Mouse (Mus musculus) small intestine, adult 2 months (tissue): Measurements from ENCODE around the gene Klhdc4. TPM values are rescaled to one million over a fixed set of nuclear protein-coding genes. Genes with fewer than 3 reads are reported as not detected.

Source experiments
- H3K27ac ChIP-seq: fragments of 200-500 bp; 2 replicates; pipeline ENCODE4 v1.5.1; 2012; ENCODE audit warnings: low read depth, low read length, control low read depth, inconsistent platforms; ENCODE audit not compliant: insufficient read depth
- H3K27me3 ChIP-seq: fragments of 200-500 bp; 2 replicates; pipeline ENCODE4 v1.6.1; 2012; ENCODE audit warnings: mild to moderate bottlenecking, moderate library complexity, low read length, inconsistent platforms; ENCODE audit not compliant: control insufficient read depth, insufficient read depth
- H3K36me3 ChIP-seq: fragments of 200-500 bp; 2 replicates; pipeline ENCODE4 v1.6.1; 2012; ENCODE audit warnings: mild to moderate bottlenecking, low read length, control low read depth, inconsistent platforms; ENCODE audit not compliant: control insufficient read depth, insufficient read depth
- H3K4me1 ChIP-seq: fragments of 200-500 bp; 2 replicates; pipeline ENCODE4 v1.6.1; 2012; ENCODE audit warnings: low read length, inconsistent platforms, mixed read lengths; ENCODE audit not compliant: control insufficient read depth, insufficient read depth, insufficient read length
- H3K4me3 ChIP-seq: fragments of 200-500 bp; 2 replicates; pipeline ENCODE4 v1.5.1; 2012; ENCODE audit warnings: low read depth, mild to moderate bottlenecking, control low read depth, inconsistent platforms, low read length, moderate library complexity
- CTCF ChIP-seq: fragments of 200-500 bp; IDR thresholded peaks from 2 replicates; pipeline ENCODE4 v1.5.1; 2012; ENCODE audit warnings: low read depth, mild to moderate bottlenecking, control low read depth, inconsistent platforms, low read length, moderate library complexity, mixed read lengths; ENCODE audit not compliant: insufficient replicate concordance, insufficient read length; ENCODE audit errors: extremely low read depth
- POLR2A ChIP-seq: fragments of 200-500 bp; IDR thresholded peaks from 2 replicates; pipeline ENCODE4 v1.6.1; 2012; ENCODE audit warnings: low read depth, mild to moderate bottlenecking, control low read depth, inconsistent platforms, low read length, moderate library complexity
- WGBS: fragments of 180-500 bp; shearing (Covaris S2); methylation state at CpG from one replicate; pipeline ENCODE4 v1.1.7; 2018; 5-methylcytosine and 5-hydroxymethylcytosine counted together
- polyA plus RNA-seq: library from polyadenylated mRNA; depleted of rRNA; stranded (reverse); fragments of >200 nt; gene quantifications from 2 replicates; pipeline ENCODE4 v1.2.3, GENCODE M21; 2012

The Klhdc4 gene
- polyA plus RNA-seq, 1 experiment = 10.8 TPM

- 89% methylated on average over 2 of the region's 2 CpGs for WGBS
- H3K27ac ChIP-seq = no peak overlapping the region
- H3K4me1 ChIP-seq = no peaks in the 10 kb centered on the region
- no peaks in the 10 kb centered on the region for H3K27me3 ChIP-seq
- H3K36me3 ChIP-seq = no peaks in the 10 kb centered on the region
- no peak overlapping the region for H3K4me3 ChIP-seq
- TF ChIP-seq CTCF (no peak), POLR2A (no peak)
Measured at GRCm38 (mm10) chr8:121769621-121770020, 59.7 kb downstream of the Klhdc4 start.

GRCm38 (mm10) chr8:121769095-121769494 is 60.3 kb downstream of the Klhdc4 start:
- Histone ChIP-seq H3K4me3 (no peak overlapping the region), H3K27me3 (no peaks in the 10 kb centered on the region), H3K36me3 (no peaks in the 10 kb centered on the region), H3K27ac (no peak overlapping the region), H3K4me1 (no peaks in the 10 kb centered on the region)
- TF ChIP-seq CTCF (no peak), POLR2A (no peak)
- WGBS = 45% methylated on average over 3 of the region's 3 CpGs

GRCm38 (mm10) chr8:121765594-121766138 is 63.7 kb downstream of the Klhdc4 start:
- WGBS = 79% methylated on average over 7 of the region's 7 CpGs

GRCm38 (mm10) chr8:121763700-121764013 is 65.7 kb downstream of the Klhdc4 start:
- H3K27ac ChIP-seq = no peak overlapping the region
- TF ChIP-seq POLR2A (no peak), CTCF (no peak)
- WGBS = 72% methylated on average over 9 of the region's 9 CpGs
- H3K4me3 ChIP-seq = no peak overlapping the region
- no peaks in the 10 kb centered on the region for H3K4me1 ChIP-seq
- H3K36me3 ChIP-seq = no peaks in the 10 kb centered on the region
- H3K27me3 ChIP-seq = no peaks in the 10 kb centered on the region

More at GRCm38 (mm10) chr8:121765594-121766138, 63.7 kb downstream of the Klhdc4 start:
- Histone ChIP-seq H3K27ac (no peak overlapping the region), H3K36me3 (no peaks in the 10 kb centered on the region), H3K4me3 (no peak overlapping the region), H3K27me3 (no peaks in the 10 kb centered on the region), H3K4me1 (no peaks in the 10 kb centered on the region)
- no peak for TF ChIP-seq CTCF
- TF ChIP-seq POLR2A = no peak

GRCm38 (mm10) chr8:121762999-121763699 is 66.2 kb downstream of the Klhdc4 start:
- Histone ChIP-seq H3K27me3 (no peaks in the 10 kb centered on the region), H3K4me1 (no peaks in the 10 kb centered on the region), H3K4me3 (no peak overlapping the region), H3K27ac (no peak overlapping the region), H3K36me3 (no peaks in the 10 kb centered on the region)
- TF ChIP-seq CTCF (no peak), POLR2A (no peak)
- 38% methylated on average over 7 of the region's 7 CpGs for WGBS

GRCm38 (mm10) chr8:121761480-121761879 is 67.9 kb downstream of the Klhdc4 start:
- Histone ChIP-seq H3K4me3 (no peak overlapping the region), H3K4me1 (no peaks in the 10 kb centered on the region), H3K27me3 (no peaks in the 10 kb centered on the region), H3K36me3 (no peaks in the 10 kb centered on the region), H3K27ac (no peak overlapping the region)
- TF ChIP-seq POLR2A = no peak
- no peak for TF ChIP-seq CTCF
- 31% methylated on average over 10 of the region's 10 CpGs for WGBS

- TF ChIP-seq CTCF (no peak), POLR2A (no peak)
- no peaks in the 10 kb centered on the region for H3K36me3 ChIP-seq
Measured at GRCm38 (mm10) chr8:121760484-121760883, 68.9 kb downstream of the Klhdc4 start.

More at GRCm38 (mm10) chr8:121760484-121760883, 68.9 kb downstream of the Klhdc4 start:
- 65% methylated on average over 7 of the region's 7 CpGs for WGBS
- H3K27ac ChIP-seq = no peak overlapping the region
- no peaks in the 10 kb centered on the region for H3K4me1 ChIP-seq
- H3K4me3 ChIP-seq = no peak overlapping the region
- H3K27me3 ChIP-seq = no peaks in the 10 kb centered on the region
